Mouse (Mus musculus) adrenal gland, postnatal 4 days (tissue): ENCODE data around the gene Atp4b. TPM values are rescaled to one million over a fixed set of nuclear protein-coding genes. Genes with fewer than 3 reads are reported as not detected.

Experiments
- DNase-seq, 2 experiments: peaks; one replicate each; pipeline ENCODE4 v3.0.0; 2021 to 2022; ENCODE audit warnings: low spot score in 2 of 2, mixed read lengths in 2 of 2
- long read RNA-seq, 2 experiments: library from polyadenylated mRNA; stranded (forward); transcript quantifications; one replicate each; pipeline ENCODE4 v2.0.0; 2021
- total RNA-seq, 2 experiments: library from RNA; stranded (reverse); gene quantifications; 2 replicates each; pipeline ENCODE4 v1.2.3; 2021

The Atp4b gene
- not detected for total RNA-seq
- long read RNA-seq, experiment 1, result 0 reads
- long read RNA-seq, experiment 2, result 0 reads

- DNase-seq, result no peak
Observed at GRCm38 (mm10) chr8:13396725-13397124, at the start of gene Atp4b. Gene Atp4b, minus strand, starts transcription at chr8:13396825.

- DNase-seq, result no peak
Observed at GRCm38 (mm10) chr8:13442152-13442551, 45.5 kb upstream of the Atp4b start.

GRCm38 (mm10) chr8:13437531-13437930 is 40.9 kb upstream of the Atp4b start:
- DNase-seq, result no peak

- DNase-seq, result no peak
Observed at GRCm38 (mm10) chr8:13436052-13436451, 39.4 kb upstream of the Atp4b start.

- no peak for DNase-seq
Observed at GRCm38 (mm10) chr8:13434889-13435288, 38.3 kb upstream of the Atp4b start, which contains the start of gene Tmem255b. Gene Tmem255b, plus strand, starts transcription at chr8:13435189.

GRCm38 (mm10) chr8:13433130-13433529 is 36.5 kb upstream of the Atp4b start:
- no peak for DNase-seq

- no peak for DNase-seq
Observed at GRCm38 (mm10) chr8:13430866-13431265, 34.2 kb upstream of the Atp4b start.

- no peak for DNase-seq
Observed at GRCm38 (mm10) chr8:13430412-13430811, 33.8 kb upstream of the Atp4b start.

- no peak for DNase-seq
Observed at GRCm38 (mm10) chr8:13428156-13428555, 31.5 kb upstream of the Atp4b start.

- no peak for DNase-seq
Observed at GRCm38 (mm10) chr8:13427351-13427750, 30.7 kb upstream of the Atp4b start.

GRCm38 (mm10) chr8:13420970-13421369 is 24.3 kb upstream of the Atp4b start:
- DNase-seq, result no peak

- DNase-seq, result no peak
Observed at GRCm38 (mm10) chr8:13419111-13419639, 22.6 kb upstream of the Atp4b start.

- DNase-seq, result no peak
Observed at GRCm38 (mm10) chr8:13415879-13416278, 19.3 kb upstream of the Atp4b start.

- DNase-seq, result no peak
Observed at GRCm38 (mm10) chr8:13413823-13414390, 17.3 kb upstream of the Atp4b start.

- peak in 1 of 2 experiments; percentile 20 for DNase-seq
Observed at GRCm38 (mm10) chr8:13412891-13413558, 16.4 kb upstream of the Atp4b start.

- peak; percentile 29 to 32 for DNase-seq
Observed at GRCm38 (mm10) chr8:13411597-13411996, 15.0 kb upstream of the Atp4b start.

- no peak for DNase-seq
Observed at GRCm38 (mm10) chr8:13406011-13406410, 9.4 kb upstream of the Atp4b start.

GRCm38 (mm10) chr8:13404666-13405131 is 8.1 kb upstream of the Atp4b start, which contains the start of gene Grk1:
Gene Grk1, plus strand, starts transcription at chr8:13405081.
- no peak for DNase-seq

GRCm38 (mm10) chr8:13403517-13403916 is 6.9 kb upstream of the Atp4b start:
- no peak for DNase-seq

- DNase-seq, result no peak
Observed at GRCm38 (mm10) chr8:13393869-13394268, 2.8 kb downstream of the Atp4b start.

- no peak for DNase-seq
Observed at GRCm38 (mm10) chr8:13388744-13389143, 7.9 kb downstream of the Atp4b start.

GRCm38 (mm10) chr8:13387728-13388127 is 8.9 kb downstream of the Atp4b start:
- DNase-seq, result no peak
